Mouse (Mus musculus) heart, embryonic 16.5 days (tissue): Measurements from ENCODE around the gene Tns2. TPM values are rescaled to one million over a fixed set of nuclear protein-coding genes. Genes with fewer than 3 reads are reported as not detected.
"Not testable (repeated sequence)": the region's sequence is repeated elsewhere in the genome, so short reads cannot be mapped to it uniquely, and the experiment has no call there.

Experiments used
- ATAC-seq: fragments of 200-750 bp; cut with Nextera tagmentation; replicated peaks from 2 replicates; pipeline ENCODE4 v1.8.0; 2017; ENCODE audit warnings: moderate number of reproducible peaks; ENCODE audit not compliant: insufficient read depth, low FRiP score; ENCODE audit errors: extremely low read depth
- H3K27ac ChIP-seq: fragments of 300-500 bp; sonication (generic); 2 replicates; pipeline ENCODE4 v1.5.1; 2014; ENCODE audit warnings: mild to moderate bottlenecking, low read length, control low read depth, moderate library complexity
- H3K27me3 ChIP-seq: fragments of 300-500 bp; sonication (generic); 2 replicates; pipeline ENCODE4 v1.6.1; 2014; ENCODE audit warnings: low read length, mixed read lengths; ENCODE audit not compliant: control insufficient read depth, insufficient read depth
- H3K36me3 ChIP-seq: fragments of 300-500 bp; sonication (generic); 2 replicates; pipeline ENCODE4 v1.6.1; 2014; ENCODE audit not compliant: control insufficient read depth, insufficient read depth
- H3K4me1 ChIP-seq: fragments of 300-500 bp; sonication (generic); 2 replicates; pipeline ENCODE4 v1.6.1; 2014; ENCODE audit warnings: low read length, mixed read lengths; ENCODE audit not compliant: control insufficient read depth, insufficient read depth
- H3K4me2 ChIP-seq: fragments of 300-500 bp; sonication (generic); 2 replicates; pipeline ENCODE4 v1.6.1; 2014; ENCODE audit warnings: low read depth, mild to moderate bottlenecking, control low read depth, low read length
- H3K4me3 ChIP-seq: fragments of 300-500 bp; sonication (generic); 2 replicates; pipeline ENCODE4 v1.5.1; 2014; ENCODE audit warnings: mild to moderate bottlenecking, control low read depth, low read length
- H3K9ac ChIP-seq: fragments of 300-500 bp; sonication (generic); 2 replicates; pipeline ENCODE4 v1.6.1; 2014; ENCODE audit warnings: low read length, control low read depth
- H3K9me3 ChIP-seq: fragments of 300-500 bp; sonication (generic); replicated peaks from 2 replicates; pipeline ENCODE4 v1.6.1; 2016; ENCODE audit warnings: low read length; ENCODE audit not compliant: control insufficient read depth
- WGBS: fragments of 180-500 bp; shearing (Covaris S2); extraction: QIAGEN DNeasy Blood & Tissue Kit; methylation state at CpG from one replicate; pipeline ENCODE4 v1.1.7; 2014; 5-methylcytosine and 5-hydroxymethylcytosine counted together
- polyA plus RNA-seq: library from polyadenylated mRNA; unstranded; fragments of >200 nt; fragmentation: Nextera tagmentation; extraction: Ambion mirVana; gene quantifications from 2 replicates; pipeline ENCODE4 v1.2.1, GENCODE M21; 2015

Gene Tns2
- polyA plus RNA-seq, 1 experiment from 2014 or later = 35.1 TPM

DNA sequence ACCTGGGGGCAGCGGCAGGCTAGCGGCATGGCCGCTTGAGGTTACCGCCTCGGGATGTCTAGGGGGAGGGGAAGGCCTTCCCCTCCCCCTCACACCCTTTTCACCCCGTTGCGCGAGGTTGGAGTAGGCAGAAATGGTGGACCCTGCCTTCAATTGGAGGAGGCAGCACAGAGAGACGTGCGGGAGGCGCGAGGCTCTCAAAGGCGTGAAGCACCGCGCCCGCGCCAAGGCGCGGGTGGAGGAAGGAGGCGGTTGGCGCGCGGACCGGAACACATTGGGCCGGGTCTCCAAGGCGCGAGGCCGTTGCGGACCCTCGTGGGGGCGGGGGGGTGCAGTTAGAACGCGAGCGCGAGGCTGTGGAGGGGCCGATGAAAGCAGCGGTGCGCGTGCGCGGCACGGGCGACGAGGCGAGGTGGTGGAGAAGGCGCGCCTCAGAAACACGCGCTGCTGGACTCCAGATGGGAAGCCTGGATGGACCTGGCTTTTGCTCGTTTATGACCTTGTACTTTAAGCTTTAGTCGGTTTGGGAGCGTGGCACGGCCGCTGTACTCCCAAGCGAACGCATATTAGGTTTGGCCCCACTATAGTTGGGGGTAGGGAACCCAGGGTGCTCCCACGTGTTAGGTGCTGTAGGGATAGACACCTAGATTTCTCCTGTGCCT is 26.0 kb upstream of the Tns2 start:
- no peaks in the 10 kb centered on the region for H3K9me3 ChIP-seq
- WGBS = 0% methylated on average over 57 of the region's 57 CpGs
- H3K27me3 ChIP-seq = no peaks in the 10 kb centered on the region
- no peaks in the 10 kb centered on the region for H3K36me3 ChIP-seq
- H3K9ac ChIP-seq = peak overlapping the region; percentile 99
- peak overlapping the region; percentile 99 for H3K4me3 ChIP-seq
- ATAC-seq = peak; percentile 34
- H3K4me2 ChIP-seq = peak overlapping the region; percentile 96
- peaks cover 14% of the 10 kb centered on the region for H3K4me1 ChIP-seq
- peak overlapping the region; percentile 96 for H3K27ac ChIP-seq

DNA sequence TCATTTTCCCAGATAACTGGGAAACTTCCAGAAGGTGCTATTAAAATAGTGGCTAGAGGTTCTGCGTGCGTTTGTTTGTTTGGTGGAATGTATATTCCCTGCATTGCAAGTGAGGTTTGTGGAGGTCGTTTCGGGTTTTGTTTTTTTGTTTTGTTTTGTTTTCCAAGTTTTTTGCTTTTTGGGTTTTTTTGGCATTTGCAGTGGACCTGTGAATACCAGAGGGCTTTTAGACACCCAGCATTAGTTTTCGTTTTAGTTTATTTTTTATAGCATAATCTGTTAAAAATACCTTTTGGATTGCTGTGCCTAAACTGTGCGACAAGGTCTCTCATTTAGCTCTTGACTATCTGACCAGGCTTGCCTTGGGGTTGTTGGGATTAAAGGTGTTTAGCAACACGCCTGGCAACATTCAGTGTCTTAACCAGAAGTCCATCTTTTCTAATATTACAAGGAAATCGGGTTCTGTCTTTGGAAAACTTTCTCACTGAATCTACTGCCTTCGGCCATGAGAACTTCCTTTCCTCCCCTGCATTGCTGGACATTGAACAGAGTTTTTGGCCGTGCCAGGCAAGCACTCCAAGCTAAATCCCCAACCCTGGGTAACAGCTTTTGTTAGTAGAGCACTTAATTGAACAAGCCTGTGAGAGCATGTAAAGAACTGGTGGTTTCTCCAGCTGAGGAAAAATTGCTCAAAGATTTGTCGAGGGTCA is 25.2 kb upstream of the Tns2 start:
- 8% methylated on average over 11 of the region's 11 CpGs for WGBS
- Histone ChIP-seq H3K36me3 (no peaks in the 10 kb centered on the region), H3K27me3 (no peaks in the 10 kb centered on the region), H3K9ac (peak overlapping the region; percentile 99), H3K4me3 (peak overlapping the region; percentile 99), H3K4me2 (peak overlapping the region; percentile 96), H3K9me3 (no peaks in the 10 kb centered on the region), H3K27ac (peak overlapping the region; percentile 96), H3K4me1 (peaks cover 16% of the 10 kb centered on the region)
- no peak for ATAC-seq

DNA sequence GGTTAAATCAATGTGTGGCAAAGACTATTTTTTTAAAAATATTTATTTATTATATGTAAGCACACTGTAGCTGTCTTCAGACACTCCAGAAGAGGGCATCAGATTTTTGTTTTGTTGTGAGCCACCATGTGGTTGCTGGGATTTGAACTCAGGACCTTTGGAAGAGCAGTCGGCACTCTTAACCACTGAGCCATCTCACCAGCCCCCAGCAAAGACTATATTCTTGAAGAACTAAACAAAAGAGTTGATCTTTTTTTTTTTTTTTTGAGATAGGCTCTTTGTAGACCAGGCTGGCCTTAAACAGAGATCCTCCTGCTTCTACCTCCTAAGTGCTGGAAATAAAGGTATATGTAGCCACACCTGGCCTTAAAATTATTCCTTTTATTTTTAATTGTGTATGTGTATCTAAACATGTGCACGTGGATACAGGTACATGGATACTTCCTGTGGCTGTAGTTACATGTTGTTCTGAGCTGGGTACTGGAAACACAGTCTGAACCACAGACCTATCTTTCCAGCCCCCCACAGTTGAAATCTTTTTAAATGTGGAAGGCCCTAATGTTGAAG is 23.0 kb upstream of the Tns2 start:
- no peaks in the 10 kb centered on the region for H3K27me3 ChIP-seq
- 78% methylated on average over 2 of the region's 2 CpGs for WGBS
- H3K4me1 ChIP-seq = peaks cover 19% of the 10 kb centered on the region
- peaks cover 1% of the 10 kb centered on the region for H3K36me3 ChIP-seq
- H3K4me2 ChIP-seq = no peak overlapping the region
- H3K27ac ChIP-seq = no peak overlapping the region
- H3K4me3 ChIP-seq = no peak overlapping the region
- ATAC-seq = no peak
- H3K9me3 ChIP-seq = no peaks in the 10 kb centered on the region
- no peak overlapping the region for H3K9ac ChIP-seq

DNA sequence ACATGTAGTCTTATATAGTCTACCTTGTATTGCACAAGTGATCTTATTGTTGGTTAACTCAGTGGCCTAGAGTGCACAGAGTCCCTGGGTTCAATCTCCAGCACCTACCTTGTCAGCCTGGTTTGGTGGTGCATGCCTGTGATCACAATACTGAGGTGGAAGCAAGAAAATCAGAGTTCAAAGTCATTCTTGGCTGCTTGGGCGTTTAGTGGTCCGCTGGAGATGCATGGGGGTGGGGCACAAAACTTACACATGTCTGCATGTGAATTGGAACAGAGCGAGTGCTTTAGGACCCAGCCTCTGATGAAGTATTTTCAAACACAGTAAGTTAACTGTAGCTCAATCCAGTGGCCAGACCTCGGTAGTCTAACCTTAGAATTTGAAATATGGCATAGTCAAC is 21.0 kb upstream of the Tns2 start:
- no peak overlapping the region for H3K27ac ChIP-seq
- peaks cover 11% of the 10 kb centered on the region for H3K36me3 ChIP-seq
- no peaks in the 10 kb centered on the region for H3K9me3 ChIP-seq
- H3K4me3 ChIP-seq = no peak overlapping the region
- no peak for ATAC-seq
- no peaks in the 10 kb centered on the region for H3K27me3 ChIP-seq
- 65% methylated on average over 4 of the region's 4 CpGs for WGBS
- peaks cover 16% of the 10 kb centered on the region for H3K4me1 ChIP-seq
- no peak overlapping the region for H3K4me2 ChIP-seq
- H3K9ac ChIP-seq = no peak overlapping the region

DNA sequence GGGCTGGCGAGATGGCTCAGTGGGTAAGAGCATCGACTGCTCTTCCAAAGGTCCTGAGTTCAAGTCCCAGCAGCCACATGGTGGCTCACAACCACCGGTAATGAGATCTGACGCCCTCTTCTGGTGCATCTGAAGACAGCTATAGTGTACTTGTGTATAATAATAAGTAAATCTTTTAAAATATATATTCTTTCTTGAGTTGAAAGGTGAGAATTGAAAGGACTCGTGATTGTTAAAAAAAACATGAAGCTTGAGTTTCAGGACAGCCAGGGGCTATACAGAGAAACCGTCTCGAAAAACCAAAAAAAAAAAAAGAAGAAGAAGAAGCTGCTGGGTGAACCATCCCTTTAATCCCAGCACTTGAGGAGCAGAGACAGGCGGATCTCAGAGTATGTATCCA is 20.3 kb upstream of the Tns2 start:
- not testable (repeated sequence) for H3K27ac ChIP-seq, H3K27me3 ChIP-seq, H3K9me3 ChIP-seq, H3K9ac ChIP-seq, H3K4me2 ChIP-seq, ATAC-seq, H3K4me3 ChIP-seq
- peaks cover 18% of the 10 kb centered on the region for H3K36me3 ChIP-seq
- whole genome bisulfite sequencing = 74% methylated on average over 8 of the region's 8 CpGs
- peaks cover 13% of the 10 kb centered on the region for H3K4me1 ChIP-seq

DNA sequence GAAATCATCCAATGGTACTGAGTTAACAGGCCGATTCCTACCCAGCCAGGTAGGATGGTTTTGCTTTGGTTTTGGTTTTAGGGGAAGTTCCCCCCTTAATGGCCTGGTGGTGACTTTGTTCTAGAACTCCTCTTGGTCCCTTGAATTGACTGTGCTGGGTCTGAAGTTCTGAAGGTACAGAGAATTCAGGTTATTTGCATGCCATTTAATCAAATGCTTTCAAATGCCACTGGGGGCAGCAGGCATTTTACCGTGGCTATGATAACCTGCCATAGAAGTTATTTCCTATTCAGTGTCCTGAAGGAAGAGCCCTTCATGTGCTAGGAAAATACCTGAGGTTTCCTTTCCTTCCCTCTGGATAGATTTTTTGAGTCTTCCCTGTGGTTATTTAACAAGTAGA is 19.8 kb upstream of the Tns2 start:
- Histone ChIP-seq H3K4me1 (peaks cover 8% of the 10 kb centered on the region), H3K4me3 (no peak overlapping the region), H3K9me3 (no peaks in the 10 kb centered on the region), H3K4me2 (no peak overlapping the region), H3K36me3 (peaks cover 21% of the 10 kb centered on the region), H3K9ac (no peak overlapping the region), H3K27ac (no peak overlapping the region), H3K27me3 (no peaks in the 10 kb centered on the region)
- WGBS = 45% methylated on average over 2 of the region's 2 CpGs
- no peak for ATAC-seq

DNA sequence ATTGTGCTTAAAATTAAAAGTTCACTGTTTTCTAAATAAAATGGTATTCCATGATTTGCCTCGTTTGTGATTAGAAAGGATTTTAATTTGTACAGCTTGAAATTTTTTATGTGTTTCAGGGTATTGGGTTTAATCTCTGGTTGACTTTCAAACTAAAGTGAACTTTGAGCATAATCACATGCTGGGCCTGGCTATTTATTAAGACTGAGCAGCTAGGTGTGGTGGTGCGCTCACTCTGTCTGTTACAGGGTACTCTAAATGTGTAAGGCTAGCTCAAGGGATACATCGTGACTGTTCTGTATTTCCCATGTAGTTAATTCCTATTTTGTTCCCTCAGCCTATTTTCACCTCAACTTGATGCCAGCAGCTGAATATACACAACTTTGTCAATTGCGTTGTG is 18.1 kb upstream of the Tns2 start:
- WGBS = 87% methylated on average over 4 of the region's 4 CpGs
- H3K36me3 ChIP-seq = peaks cover 37% of the 10 kb centered on the region

DNA sequence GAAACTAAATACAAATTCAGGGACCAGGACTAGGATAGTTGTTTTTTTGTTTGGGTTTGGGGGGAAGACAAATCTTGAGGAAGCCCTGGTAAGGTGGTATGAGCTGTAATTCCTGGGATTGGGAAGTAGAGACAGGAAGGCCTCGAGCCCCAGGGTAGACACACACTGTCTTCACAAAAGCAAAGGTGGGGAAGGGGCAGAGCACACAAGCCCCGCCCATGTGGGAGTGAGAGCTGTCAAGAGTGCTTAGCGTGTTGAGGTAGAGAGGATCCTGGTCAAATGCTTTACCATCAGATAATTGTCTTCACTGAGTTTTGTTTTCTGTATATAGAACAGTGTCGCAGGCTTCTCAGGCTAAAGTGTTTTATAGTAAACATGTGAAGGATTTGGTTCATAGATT is 17.2 kb upstream of the Tns2 start:
- Histone ChIP-seq H3K4me1 (0 out of 2 replicates have a peak, but pooled peaks cover 6% of the 10 kb centered on the region), H3K36me3 (peaks cover 45% of the 10 kb centered on the region), H3K4me2 (no peak overlapping the region), H3K27me3 (no peaks in the 10 kb centered on the region), H3K4me3 (no peak overlapping the region), H3K27ac (no peak overlapping the region), H3K9ac (no peak overlapping the region), H3K9me3 (no peaks in the 10 kb centered on the region)
- WGBS = 68% methylated on average over 4 of the region's 4 CpGs
- ATAC-seq = no peak

More for the DNA sequence above, 18.1 kb upstream of the Tns2 start:
- H3K4me2 ChIP-seq = no peak overlapping the region
- H3K4me3 ChIP-seq = no peak overlapping the region
- H3K4me1 ChIP-seq = 0 out of 2 replicates have a peak, but pooled peaks cover 6% of the 10 kb centered on the region
- ATAC-seq = no peak
- H3K9me3 ChIP-seq = no peaks in the 10 kb centered on the region
- no peaks in the 10 kb centered on the region for H3K27me3 ChIP-seq
- H3K27ac ChIP-seq = no peak overlapping the region
- no peak overlapping the region for H3K9ac ChIP-seq

DNA sequence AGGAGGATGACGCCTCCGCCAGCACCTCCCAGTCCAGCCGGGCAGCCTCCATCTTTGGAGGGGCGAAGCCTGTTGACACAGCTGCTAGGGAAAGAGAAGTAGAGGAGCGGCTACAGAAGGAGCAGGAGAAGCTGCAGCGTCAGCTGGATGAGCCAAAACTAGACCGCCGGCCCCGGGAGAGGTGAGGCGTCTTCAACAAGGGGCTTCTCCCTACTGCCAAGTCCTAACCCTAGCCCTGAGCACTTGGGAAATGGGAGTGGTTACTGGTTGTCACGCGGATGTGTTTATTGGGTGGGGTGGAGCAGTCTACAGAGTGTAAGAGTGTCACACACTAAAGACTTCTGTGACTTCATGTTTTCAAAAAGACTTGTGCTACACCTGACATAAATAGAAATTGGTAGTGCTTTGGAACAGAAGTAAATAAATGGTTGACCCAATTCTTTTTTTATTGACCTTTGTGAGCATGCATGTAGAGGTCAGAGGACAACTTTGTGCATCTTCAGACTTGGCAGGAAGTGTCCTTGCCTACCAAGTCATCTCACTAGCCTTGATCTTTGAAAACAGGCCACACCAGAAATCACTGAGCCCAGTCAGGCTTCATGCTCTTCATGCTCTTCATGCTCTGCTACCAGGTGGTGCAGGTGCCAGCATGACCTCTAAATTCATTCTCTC is 10.2 kb upstream of the Tns2 start:
- Histone ChIP-seq H3K4me2 (no peak overlapping the region), H3K36me3 (peaks cover 94% of the 10 kb centered on the region), H3K4me1 (no peaks in the 10 kb centered on the region), H3K27ac (no peak overlapping the region), H3K9me3 (no peaks in the 10 kb centered on the region), H3K27me3 (no peaks in the 10 kb centered on the region), H3K4me3 (no peak overlapping the region), H3K9ac (no peak overlapping the region)
- 0 out of 2 replicates have a peak, but pooled peaks have one; percentile 19 for ATAC-seq
- 77% methylated on average over 12 of the region's 12 CpGs for WGBS
